Mouse (Mus musculus) erythroblast, embryonic 14.5 days (primary cell): Measurements from ENCODE around the gene Hormad2.

Source experiments
- GATA1 ChIP-seq: IDR thresholded peaks from 2 replicates; pipeline ENCODE4 v1.6.1; 2012; ENCODE audit warnings: low read length, inconsistent platforms, mixed read lengths
- TAL1 ChIP-seq: IDR thresholded peaks from 3 replicates; pipeline ENCODE4 v1.6.1; 2012; ENCODE audit warnings: low read length, inconsistent platforms, mixed read lengths

- no peak for TF ChIP-seq GATA1
- no peak for TF ChIP-seq TAL1
Measured at GRCm38 (mm10) chr11:4323481-4323880, 117.4 kb downstream of the Hormad2 start.
